Mouse (Mus musculus) right cerebral cortex, postnatal 14 days (tissue): ENCODE measurements around the gene Fubp1.
"Not testable (repeated sequence)": the region's sequence is repeated elsewhere in the genome, so short reads cannot be mapped to it uniquely, and the experiment has no call there.

Source experiments
- DNase-seq: peaks from one replicate; pipeline ENCODE4 v3.0.0; 2022

Gene Fubp1

DNA sequence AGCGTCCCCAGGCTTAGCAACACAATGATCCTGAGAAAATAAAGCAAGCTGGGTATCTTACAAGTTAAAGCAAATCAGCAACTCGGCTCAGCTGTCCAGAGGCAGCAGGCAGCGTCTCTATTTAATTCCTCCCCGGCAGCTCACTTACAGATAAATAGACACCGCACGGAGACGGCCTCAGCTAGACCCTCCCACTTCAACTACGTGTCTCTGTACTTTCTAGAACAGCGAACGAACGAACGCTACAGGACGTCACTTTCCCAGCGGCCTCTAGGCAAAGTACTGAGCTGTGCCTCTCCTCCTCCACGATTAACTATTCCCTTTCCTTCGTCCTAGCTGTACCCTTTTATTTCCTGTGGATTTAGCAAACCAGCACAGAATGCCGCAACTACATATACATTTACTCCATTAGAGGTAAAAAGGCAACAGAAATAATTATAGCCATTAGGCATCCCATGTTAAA lies 16.6 kb upstream of the Fubp1 start:
- peak; percentile 71 for DNase-seq

DNA sequence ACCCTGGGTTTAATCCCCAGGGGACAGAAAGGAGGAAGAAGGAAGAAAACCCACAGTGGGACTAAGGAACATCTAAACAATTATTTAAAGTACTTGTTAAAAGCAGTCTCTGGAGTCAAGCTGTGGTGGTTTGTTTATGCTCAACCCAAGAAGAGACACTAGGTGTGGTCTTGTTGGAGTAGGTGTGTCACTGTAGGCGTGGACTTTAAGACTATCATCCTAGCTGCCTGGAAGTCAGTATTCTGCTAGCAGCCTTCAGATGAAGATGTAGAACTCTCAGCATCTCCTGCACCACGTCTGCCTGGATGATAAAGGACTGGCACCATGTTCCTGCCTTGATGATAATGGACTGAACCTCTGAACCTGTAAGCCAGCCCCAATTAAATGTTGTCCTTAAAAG lies 13.0 kb upstream of the Fubp1 start:
- not testable (repeated sequence) for DNase-seq

DNA sequence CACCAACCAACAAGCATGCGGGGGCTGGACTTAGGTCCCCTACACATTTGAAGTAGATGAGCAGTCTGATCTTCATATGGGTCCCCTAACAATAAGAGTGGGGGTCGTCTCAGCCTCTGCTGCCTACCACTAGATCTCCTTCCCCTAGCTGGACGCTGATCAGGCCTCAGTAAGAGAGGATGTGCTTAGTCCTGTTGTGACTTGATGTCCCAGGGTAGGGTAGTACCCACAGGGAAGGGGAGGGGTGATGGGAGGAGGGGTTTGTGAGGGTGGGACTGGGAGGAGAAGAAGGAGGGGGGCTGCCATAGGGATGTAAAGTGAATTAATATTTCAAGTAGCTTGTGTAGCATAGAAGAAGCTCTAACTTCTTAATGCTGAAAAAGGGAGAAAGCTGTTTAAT lies 11.1 kb upstream of the Fubp1 start:
- DNase-seq: no peak

DNA sequence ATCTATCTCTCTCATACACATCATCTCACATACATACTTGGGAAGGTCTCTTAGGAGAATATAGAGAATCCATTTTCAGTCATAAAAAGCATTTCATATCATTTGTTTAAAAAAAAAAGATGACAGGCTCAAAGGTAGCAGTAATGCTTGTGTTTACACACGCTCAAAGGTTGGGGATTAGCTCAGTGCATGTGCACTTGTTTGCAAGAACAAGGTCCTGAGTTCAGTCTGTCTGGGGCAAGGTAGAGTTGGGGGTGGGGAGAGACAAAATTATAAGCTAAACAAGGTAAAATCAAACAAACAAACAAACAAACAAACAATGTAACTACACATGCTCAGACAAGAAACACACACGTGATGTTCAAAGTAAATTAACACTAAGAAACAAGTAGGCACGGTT lies 9.0 kb upstream of the Fubp1 start:
- DNase-seq: no peak

DNA sequence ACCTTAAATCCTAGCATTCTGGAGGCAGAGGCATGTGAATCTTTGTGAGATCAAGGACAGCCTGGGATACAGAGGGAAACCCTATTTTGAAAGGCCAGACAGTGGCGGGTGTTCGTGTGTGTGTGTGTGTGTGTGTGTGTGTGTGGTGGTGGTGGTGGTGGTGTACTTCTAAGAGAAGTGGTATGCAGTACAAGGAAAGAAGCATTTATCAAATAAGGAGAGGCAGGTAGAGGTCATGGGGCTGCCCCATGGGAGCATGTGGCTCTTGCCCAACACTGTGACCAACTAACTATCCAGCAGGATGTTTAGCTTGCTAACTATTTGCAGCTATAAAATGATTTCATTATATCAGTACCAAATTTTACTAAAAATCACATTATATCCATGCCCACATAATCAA lies 8.6 kb upstream of the Fubp1 start:
- no peak for DNase-seq

DNA sequence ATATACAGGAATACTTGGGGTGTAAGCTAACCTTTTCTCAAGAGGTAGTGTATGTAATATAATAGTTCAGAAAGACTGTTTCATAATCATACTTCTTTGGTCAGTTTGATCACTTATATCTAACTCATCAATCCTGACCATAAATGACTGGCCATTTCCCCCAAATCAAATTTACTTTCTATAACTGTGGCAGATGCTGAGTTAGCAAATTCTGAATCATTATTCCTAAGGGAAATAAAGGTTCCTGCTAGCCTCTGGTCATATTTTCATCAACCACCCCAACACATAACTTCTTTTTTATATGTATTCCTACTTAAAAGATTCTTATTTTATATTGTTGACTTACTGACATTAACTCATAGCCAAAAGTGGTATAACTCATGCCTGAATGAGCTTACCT lies 7.3 kb upstream of the Fubp1 start:
- no peak for DNase-seq

DNA sequence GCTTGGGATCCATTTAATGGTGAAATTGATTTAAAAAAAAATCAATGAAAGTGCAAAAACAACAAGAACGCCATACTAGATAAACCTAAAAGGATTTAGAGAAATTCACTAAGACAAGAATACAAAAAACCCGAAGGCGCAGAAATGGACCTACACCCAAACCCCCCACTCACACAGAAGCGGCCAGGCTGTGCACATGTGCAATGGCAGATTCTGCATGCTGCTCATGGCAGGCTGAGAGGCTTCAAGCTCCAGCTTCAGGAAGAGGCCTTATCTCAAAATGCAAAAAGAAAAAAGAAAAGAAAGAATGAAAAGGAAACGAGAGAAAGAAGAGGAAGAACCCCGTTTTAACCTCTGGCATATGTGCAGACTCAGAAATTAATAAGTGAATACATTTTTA lies 6.8 kb upstream of the Fubp1 start:
- no peak for DNase-seq

DNA sequence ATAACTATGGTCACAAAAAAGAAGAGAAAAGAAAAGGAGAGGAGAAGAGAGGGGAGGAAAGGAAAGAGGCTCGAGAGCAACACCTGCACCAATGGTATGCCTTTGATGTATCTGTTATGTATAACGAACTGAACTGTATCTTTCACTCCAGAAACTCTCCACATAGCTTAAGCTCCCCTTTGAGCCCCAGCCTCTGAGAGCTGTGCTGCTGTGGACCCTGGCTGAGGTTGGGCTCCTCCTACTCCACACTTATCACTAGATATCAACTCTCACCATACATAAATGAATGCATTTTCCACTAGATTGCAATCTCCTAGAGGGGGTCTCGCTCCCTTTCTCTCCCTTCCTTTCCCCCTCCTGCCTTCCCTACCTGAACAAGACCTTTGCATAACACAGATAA lies 6.2 kb upstream of the Fubp1 start:
- no peak for DNase-seq

DNA sequence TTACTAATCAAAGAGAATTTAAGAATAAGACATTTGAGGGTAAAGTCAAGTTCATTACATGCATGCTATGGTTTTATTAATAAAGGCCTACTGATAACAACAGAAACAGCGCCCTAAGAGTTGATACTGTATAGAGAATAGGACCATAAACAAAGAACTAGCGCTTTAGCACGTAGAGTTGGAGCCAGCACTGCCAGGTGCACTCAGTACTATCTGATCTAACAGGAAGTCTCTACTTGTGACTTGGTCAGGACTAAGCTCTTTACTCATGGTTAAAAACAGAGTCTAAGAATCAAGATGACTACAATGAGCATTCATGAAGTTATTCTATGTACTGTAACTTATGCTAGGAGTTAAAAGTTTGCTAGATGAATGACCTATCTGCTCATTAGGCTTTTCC lies 5.6 kb upstream of the Fubp1 start:
- DNase-seq: no peak

DNA sequence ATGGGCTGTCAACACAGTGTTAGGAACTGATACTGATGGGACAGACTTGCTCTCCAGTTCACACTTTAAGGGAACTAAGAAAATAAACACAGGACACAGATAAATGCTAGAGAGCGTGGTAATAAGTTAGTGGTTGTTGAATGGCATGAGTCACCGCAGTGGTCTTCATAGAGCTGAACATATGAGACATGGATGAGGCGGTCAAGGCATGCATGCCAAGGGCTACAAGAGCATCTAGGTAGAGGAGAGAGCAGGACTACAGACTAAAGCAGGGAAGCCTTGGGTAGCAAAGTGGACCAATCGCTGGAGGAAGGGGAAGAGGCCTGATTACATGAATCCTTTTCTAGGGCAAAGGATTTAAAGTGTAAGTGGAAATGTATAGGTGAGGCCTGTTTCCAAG lies 3.1 kb upstream of the Fubp1 start:
- no peak for DNase-seq

DNA sequence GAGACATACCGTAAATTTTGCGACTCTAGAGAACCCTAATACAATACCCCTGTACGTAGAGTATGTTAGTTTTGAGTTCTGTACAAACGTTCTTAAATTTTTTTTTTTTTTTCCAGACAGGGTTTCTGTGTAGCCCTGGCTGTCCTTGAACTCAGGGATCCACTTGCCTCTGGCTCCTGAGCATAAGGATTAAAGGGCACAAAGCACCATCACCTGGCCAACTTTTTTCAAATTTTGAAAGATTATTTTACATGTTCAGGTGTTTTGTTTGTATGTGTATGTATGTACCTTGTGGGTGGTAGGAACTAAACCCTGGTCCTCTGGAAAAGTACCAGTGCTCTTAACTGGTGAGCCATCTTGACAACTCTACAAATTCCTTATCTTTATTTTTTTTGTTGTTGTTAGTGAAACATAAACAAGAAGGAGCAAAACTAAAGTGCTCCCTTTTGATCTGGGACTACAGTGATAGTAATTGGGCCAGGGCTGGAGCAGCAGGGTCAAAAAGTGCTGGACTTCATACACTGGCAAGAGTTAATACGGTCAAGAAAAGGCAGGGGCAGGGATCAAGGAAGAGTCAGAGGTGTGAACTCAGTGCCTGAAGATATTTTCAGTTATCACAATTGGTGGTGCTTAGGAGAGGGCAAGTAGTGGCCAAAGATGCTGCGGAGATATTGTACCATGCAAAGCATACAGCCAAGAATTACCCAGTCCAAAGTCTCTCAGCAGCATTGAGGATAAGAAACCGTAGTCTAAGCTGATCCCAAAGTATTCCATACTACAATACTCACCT lies 1.9 kb upstream of the Fubp1 start:
- DNase-seq: no peak

DNA sequence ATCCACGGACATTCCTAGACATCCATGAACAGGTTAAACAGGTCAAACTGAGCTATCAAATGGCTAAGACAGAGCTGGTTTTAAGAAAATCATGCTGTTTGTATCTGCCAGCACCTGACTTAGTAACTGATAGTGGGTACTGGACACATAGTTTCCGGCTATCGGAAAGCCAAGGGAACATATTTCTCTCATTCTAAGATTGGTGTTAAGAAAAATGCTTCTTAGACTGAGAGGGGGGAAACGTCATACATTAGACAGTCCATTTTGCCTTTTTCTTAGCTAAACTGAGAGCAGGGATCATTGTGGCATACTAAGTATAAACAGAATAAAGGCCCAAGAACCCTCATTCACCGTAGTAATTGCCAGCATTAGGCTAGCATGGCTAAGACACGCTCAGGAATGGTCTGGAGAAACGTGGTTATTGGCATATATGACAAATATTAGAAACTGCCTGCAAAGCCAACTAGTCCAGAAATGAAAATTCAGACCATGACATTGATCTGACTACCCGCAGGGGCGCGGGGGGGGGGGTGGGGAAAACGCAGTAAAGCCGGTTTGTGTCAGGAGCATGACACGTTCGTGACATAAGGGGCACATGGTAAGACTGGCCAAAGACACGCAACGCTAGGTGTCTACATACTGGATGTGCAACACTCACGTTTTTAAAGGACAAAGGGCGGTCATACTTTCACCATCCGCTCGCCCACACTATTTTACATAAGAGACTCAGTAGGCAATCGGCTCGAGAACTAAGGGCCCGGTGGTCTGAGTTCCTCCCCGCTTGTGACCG lies 850 bp upstream of the Fubp1 start:
- DNase-seq: no peak

DNA sequence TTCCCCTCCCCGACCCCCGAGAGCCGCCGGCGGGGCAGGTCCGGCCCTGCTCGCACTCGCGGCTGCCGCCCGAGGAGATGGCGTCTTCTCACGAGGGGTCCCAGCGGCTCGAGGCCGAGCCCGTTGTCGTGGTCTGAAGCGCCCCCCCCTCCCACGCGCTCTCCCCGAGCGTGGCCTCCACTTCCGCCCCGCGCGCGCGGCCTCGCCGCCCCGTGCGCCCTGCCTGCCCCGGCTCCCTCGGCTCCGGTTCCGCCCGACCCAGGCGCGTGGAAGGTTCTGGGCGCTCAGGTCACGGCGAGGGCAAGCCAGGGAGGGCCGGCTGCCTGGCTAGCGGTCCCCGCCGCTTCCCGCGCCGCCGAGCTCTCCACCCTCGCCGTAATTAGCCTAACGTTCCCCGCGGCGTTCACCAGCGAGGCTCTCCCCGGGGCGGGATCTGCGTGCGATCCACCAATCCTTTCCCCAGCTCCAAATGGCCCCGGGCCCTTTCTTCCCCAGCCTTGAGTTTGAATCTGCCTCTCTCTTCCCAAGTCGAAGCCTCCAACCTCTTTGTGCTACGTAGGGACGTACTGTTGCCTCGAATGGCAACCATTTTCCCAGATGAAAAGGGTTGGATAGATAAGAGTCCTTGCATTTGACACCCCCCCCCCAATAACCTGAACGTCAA lies 638 bp downstream of the Fubp1 start:
- DNase-seq: peak; percentile 75

DNA sequence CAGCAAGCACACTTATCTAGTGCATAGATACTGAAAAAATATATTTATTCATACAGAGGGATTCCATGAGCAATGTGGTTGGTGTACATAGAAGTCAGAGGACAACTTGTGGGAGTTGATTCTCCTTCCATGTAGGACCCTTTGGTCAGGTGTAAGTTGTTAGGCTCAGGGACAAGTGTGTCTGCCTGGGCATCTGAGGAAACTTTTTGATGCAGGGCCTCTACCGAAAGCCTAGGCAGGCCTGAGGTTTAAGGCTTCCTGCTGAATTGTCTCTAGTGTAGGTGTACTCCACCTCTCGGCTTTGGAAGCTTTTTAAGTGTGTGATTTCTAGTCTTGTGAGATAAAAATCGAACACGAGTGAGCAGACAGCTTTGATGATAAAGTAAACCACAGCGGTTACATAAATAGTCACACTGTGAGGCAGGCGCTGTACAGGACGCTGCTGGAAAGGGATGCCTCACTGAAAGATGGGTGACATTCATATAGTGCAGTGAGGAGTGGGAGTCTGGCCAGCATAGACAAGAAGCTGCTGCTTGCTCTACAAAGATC lies 1.6 kb downstream of the Fubp1 start:
- DNase-seq: no peak

DNA sequence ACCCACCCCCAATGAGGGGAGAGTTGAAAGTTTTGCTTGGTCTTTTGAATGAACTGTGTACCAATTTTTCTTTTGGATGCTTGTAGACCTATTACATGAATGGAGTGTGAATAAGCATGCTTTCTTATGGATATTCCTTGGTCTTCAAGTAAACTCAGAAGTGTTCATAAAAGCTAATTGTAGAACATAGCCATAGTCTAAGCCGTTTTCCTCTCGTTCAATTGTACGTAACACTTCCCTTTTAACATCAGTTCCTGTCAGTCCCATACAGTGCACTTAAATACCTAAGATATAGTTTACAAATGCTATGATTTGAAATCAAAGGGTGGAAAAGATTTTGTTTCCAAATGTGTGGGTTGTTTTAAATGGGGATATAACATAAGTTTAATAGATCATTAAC lies 3.2 kb downstream of the Fubp1 start:
- DNase-seq: no peak

DNA sequence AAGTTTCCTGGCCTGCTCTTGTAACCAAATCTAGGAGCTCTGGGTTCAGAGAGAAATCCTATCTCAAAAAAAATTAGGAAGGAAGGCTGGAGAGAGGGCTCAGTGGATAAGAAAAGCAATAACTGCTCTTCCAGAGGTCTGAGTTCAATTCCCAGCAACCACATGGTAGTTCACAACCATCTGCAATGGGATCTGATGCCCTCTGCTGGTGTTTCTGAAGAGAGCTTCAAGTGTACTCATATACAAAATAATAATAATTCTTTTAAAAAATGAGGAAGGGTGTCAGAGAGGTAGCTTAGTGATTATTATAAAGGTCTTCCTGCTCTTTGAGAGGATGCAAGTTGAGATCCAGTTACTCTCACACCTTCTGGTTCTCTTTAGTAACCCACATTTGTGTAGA lies 14.7 kb downstream of the Fubp1 start:
- DNase-seq: no peak

DNA sequence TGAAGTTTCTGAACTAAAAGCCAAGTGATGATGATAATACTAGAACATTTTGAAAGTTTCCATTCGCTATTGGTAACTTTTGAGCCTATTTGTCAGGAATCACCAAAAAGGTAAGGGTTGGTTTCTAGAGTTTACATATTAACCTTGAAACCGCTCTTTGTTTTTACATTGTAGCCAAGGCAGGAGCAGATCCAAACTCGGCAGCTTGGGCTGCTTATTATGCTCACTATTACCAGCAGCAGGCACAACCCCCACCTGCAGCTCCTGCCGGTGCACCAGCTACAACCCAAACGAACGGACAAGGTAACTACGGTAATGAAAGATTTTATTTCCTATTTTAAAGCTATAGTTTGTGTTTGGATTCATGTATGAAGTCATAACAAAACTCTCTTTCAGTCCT lies 15.7 kb downstream of the Fubp1 start:
- no peak for DNase-seq

DNA sequence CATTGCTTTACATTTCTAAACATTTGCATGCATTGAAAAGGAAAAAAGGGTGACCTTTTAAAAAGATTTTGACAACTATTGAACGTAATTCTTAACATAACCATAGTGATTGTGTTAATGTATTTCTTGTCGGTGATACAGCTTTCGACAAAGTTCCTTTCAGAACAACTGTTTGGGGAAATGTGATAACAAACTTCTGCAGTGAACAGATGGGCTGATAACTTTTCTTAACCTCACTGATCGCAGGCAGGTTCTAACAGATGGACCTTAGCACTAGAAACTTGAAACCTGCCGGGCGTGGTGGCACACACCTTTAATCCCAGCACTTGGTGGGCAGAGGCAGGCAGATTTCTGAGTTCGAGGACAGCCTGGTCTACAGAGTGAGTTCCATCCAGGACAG lies 18.6 kb downstream of the Fubp1 start:
- no peak for DNase-seq

DNA sequence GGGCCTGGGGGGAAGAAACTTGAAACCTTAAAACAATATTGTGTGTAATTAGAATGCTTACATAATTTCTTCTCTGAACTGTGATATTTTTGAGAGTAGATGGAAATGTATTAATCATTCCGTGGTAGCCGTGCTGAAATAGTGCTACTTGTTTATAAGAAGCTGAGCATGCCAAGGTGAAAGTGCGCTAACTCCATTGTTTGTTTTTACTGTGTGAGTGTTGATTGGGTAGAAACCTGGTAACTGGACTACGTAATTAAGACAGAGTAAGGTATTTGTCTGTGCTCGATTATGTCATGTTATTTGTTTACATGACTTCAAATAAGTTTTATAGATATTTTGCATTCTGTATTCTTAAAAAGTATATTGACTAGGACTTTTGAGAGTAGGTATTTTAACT lies 19.0 kb downstream of the Fubp1 start:
- DNase-seq: no peak

DNA sequence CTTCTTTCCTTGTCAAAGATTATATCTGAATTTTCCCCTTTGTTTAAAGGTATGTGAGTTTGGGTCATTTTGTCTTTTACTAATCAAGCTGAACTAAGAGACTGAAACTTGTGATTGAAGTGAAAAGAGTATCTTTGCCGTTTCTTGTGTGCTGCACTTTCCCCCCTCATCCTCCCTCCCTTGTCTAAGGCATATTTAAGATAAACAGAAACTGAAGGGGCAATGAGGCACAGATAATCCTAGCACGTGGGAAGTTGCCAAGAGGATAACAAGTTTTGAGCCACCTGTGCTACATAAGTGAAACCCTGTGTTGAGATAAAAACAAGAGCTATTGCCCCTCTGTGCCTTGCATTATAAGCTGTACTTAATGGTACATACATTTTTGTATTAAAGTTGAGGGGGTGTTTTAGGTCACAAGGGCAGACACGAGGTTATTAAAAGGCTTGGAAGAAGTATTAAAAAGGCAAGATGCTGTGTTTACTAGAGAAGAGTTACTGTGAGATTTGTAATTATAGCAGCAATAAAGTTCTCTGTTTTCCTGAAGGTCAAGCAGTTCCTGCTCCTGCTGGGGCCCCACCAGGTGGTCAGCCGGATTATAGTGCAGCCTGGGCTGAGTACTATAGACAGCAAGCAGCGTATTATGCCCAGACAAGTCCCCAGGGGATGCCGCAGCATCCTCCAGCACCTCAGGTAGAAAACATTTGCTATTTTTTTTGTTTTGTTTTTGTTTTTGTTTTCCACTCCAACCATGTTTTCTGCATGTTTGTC lies 21.3 kb downstream of the Fubp1 start:
- DNase-seq: no peak

DNA sequence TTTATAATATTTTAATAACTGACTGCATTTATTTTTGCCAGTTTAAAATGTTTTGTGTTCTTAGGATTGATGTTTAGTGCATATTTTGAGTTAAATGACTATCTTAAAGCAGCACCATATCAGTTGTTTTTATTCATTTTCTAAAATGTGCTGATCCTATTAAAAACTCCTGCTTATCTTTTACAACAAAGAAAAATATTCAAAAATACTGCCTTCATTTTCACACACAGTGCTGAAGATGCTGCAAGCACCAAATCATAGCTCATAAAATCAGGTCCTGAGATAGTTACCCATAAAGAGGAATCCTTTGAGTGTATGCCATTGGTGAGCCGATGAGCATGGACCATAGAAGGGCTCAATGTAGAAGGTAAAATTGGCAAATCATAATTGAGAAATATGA lies 25.0 kb downstream of the Fubp1 start:
- no peak for DNase-seq

DNA sequence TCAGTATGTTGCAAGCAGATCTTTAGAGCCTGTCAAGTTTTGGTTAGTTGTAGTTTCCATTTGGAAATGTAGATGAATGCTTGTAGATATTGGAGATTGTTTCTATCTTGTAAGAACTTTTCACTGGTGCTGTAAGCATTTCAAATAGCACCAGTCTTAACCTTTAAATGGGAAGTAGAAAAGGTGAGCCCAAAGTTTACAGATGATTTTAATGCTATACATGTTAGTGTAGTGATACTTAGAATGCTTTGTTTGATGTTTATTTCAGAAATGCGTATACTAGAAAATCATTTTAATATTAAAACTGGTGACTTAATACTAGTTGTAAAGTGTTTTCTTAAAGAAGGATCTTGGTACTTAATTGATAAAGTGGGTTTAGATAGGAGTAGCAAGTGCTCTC lies 25.6 kb downstream of the Fubp1 start:
- DNase-seq: no peak

DNA sequence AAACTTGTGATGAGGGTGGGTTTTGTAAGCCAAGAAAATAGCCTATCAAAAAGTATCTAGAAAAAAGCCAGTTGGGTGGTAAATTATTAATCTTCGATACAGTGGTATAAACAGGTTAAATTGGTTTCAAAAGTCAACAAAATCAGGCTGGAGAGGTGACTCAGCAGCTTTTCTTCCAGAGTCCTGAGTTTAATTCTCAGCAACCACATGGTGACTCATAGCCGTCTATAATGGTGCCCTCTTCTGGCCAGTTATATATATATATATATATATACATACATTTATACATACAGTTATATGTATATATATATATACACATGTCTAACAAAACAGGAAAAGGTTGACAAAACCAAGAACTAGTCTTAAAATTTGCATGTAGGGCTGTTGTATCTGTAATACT lies 28.6 kb downstream of the Fubp1 start:
- DNase-seq: no peak
